Mouse (Mus musculus) liver (tissue): ENCODE data around the gene Scarf2.
A peak's percentile ranks its signal among the peaks of the same experiment; 100 is the strongest.

ENCODE experiments used
- DNase-seq: peaks from one replicate; pipeline ENCODE4 v3.0.0-alpha.2; 2020; ENCODE audit warnings: mixed read lengths

Gene Scarf2

DNA sequence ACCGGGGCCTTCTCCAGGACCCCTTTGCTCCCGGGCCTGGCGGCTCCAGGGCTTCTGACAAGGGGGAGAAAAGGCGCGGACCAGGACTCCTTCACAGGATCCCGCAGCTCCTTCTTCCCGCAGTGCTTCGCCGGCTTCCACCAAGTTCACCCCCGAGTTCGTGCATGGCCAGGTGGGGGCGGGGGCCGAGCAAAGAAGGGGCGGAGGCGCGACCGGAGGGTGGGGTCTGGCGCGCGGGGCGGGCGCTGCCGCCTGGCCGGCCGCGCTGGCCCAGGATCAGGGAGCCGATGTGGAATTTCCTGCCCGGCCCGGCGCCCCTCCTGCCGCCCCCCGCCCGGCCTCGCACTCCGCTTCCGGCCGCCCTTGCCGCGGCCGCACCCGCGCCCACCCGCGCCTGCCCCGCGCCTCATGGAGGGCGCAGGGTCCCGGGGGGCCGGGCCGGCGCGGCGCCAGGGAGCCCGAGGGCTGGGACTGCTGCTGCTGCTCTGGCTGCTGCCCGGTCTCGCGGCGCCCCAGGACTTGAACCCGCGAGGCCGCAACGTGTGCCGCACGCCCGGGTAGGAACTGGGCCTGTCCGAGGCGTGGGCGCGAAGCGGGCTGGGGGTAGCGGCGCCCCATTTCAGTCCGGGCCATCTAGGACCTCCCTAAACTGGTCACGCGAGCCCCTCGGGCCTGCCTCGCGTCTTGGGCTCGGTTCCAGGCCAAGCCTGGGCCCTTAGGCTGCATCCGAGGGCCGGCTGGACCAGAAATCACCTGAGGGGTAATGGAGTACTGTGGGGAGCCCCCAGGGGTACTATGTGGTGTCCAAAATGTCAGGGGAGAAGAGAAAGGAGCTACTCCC lies at the start of gene Scarf2:
TSS of gene Scarf2 (plus strand) at position 312 of the 841 bp plus-strand sequence.
- DNase-seq: peak; percentile 52

GRCm38 (mm10) chr16:17753001-17753400 lies 44.1 kb upstream of the Scarf2 start:
- DNase-seq: peak; percentile 49

- DNase-seq: no peak
These were observed 43.4 kb upstream of the Scarf2 start for GRCm38 (mm10) chr16:17753686-17754085.

GRCm38 (mm10) chr16:17757756-17758155 lies 39.3 kb upstream of the Scarf2 start:
- DNase-seq: no peak

GRCm38 (mm10) chr16:17758902-17759301 lies 38.2 kb upstream of the Scarf2 start:
- no peak for DNase-seq

DNA sequence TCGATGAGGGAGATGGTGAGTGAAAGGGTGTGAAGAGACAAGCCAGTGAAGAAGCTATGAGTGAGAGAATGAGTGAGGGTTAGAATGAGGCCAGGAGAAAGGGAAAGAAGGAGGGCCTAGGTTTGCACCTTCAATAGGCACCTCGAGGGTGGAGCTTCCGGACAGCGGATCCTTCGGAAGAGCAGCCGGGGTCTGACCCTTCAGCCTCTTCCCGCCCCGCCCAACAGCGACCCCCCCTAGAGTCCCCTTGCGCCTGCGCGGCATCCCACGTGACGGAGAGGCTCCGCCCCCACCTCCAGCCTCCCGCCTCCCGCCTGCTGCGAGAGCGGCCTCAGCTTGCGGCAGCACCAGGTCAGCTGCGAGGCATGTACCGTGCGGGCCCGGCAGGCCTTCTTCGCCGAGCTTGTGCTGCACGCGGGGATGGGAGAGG lies 37.7 kb upstream of the Scarf2 start, which contains the start of gene Klhl22:
TSS of gene Klhl22 (plus strand) at position 275 of the 430 bp plus-strand sequence.
- peak; percentile 90 for DNase-seq

- DNase-seq: peak; percentile 53
These were observed 37.2 kb upstream of the Scarf2 start for GRCm38 (mm10) chr16:17759813-17760321.

- DNase-seq: peak; percentile 82
These were observed 36.4 kb upstream of the Scarf2 start for GRCm38 (mm10) chr16:17760657-17761056.

- peak; percentile 43 for DNase-seq
These were observed 36.0 kb upstream of the Scarf2 start for GRCm38 (mm10) chr16:17761074-17761473.

GRCm38 (mm10) chr16:17764108-17764511 lies 33.0 kb upstream of the Scarf2 start:
- DNase-seq: peak; percentile 31

- DNase-seq: peak; percentile 71
These were observed 28.2 kb upstream of the Scarf2 start for GRCm38 (mm10) chr16:17768834-17769233.

- no peak for DNase-seq
These were observed 25.8 kb upstream of the Scarf2 start for GRCm38 (mm10) chr16:17771117-17771865.

DNA sequence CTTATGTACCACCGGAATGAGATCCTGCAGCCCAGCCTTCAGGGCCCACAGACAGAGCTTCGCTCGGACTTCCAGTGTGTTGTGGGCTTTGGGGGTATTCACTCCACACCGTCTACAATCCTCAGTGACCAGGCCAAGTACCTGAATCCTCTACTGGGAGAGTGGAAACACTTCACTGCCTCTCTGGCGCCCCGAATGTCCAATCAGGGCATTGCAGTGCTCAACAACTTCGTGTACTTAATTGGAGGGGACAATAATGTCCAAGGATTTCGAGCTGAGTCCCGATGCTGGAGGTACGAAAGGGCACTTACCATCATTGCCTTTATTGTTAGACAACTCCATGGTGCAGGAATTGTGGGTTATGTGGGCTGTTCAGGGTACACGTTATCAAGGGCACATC lies 20.3 kb upstream of the Scarf2 start:
- DNase-seq: peak; percentile 47

- DNase-seq: no peak
These were observed 18.9 kb upstream of the Scarf2 start for GRCm38 (mm10) chr16:17778223-17778622.

GRCm38 (mm10) chr16:17779692-17780091 lies 17.4 kb upstream of the Scarf2 start:
- no peak for DNase-seq

DNA sequence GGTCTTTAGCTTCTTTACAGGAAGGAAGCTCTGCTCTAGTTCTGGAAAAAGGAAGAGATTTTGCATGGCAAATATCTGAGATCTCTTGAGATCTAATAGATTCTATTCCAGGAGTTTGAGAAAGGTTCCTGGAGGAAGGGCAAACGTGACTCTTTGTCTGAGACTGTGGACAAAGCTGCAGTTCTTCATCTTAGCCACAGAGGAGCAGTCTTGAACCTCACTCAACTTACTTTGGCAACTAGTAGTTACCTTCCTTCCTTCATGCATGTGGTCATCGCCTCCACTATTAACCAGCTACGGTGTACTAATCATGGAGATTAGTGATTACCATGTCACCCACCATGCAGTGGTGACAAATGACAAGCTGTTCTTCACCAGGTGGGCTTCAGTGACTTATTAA lies 11.7 kb upstream of the Scarf2 start:
- DNase-seq: no peak

GRCm38 (mm10) chr16:17792728-17793127 lies 4.4 kb upstream of the Scarf2 start:
- DNase-seq: no peak

DNA sequence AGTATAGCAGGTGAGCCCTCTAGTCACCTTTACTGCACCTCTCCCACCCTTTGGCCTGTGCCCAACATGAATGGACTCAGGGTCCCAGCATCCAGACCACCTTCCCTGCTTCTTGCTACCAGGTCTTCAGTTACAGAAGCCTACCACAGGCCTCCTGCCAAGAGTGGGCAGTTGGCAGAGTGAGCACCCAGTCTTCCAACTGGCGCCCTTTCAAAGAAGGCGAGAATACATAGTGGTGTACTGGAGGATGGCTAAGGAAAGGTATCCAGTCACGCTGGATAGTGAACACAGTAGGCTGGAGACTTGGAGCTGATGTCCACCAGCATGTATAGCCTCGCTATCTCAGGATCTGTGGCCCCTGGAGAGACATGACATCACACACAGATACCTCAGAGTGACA lies 3.0 kb upstream of the Scarf2 start:
- DNase-seq: no peak

GRCm38 (mm10) chr16:17795643-17796042 lies 1.4 kb upstream of the Scarf2 start:
- no peak for DNase-seq

- DNase-seq: no peak
These were observed 563 bp upstream of the Scarf2 start for GRCm38 (mm10) chr16:17796519-17796918.

GRCm38 (mm10) chr16:17797812-17798311 lies 780 bp downstream of the Scarf2 start:
- no peak for DNase-seq

DNA sequence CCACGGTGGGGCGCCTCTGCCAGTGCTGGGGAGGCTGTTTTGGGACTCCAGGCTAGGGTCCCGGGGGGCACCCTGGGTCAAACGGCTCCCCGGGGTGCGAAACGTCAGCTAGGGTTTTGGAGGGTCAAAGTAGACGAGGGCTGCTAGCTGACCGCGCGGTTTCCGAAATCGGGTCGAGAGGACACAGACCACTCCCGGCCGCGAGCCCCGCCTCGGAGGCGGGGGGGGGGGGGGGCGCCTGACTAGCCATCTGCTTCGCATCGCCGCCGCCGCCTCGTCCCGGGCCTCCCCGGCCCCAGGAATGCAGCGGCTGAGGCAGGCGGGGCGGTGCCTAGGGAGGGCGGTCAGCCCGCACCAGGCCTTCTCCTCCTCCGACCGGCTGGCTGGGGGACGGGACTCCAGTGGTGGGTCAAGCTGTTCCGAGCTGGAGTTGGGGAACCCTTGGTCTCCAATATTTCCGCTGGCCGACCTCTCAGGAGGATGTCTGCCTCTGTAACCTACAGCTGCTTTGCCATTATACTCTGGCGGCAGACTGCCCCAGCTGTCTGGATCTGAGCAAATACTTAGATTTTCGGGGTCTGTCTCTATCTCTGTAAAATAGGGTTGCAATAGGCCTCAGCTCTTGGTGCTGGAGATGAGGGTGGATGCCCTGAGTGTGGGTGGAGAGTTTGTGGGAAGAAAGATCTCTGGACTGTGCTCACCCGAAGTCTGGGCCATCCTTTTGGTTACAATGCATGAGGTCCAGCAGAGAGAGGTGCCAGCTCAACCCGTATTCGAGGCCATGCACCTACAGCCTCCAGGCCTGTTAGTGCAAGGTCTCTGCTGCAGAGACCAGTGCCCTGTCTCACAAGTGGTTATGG lies 1.5 kb downstream of the Scarf2 start:
- DNase-seq: peak; percentile 57
